Mouse (Mus musculus): Measurements from ENCODE around the gene Ecsit.

DNA sequence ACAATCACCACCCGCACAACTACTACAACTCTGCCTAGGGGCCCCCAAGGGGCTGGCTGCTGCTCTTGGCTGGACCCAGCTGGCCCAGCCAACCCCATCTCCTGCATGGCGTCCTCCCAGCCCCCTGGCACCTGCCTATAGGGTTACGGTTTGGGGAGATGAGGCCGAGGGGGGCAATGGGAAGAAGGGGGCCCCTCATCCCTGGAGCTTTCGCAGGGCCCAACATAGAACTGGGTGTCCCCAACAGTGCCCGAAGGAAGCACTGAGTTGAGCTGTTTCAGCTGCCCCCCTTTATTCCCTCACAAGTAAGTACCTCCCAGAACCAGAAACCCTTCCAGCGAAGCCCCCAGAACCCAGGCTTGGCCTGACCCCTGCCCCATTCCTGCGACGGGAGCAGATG lies 23.0 kb upstream of the Ecsit start:
- TF ChIP-seq EP300 (IDR thresholded peaks at IDR 0.05; ENCODE audit: insufficient read depth, low read depth, low read length) (no peak), CTCF (IDR thresholded peaks at IDR 0.05) (no peak), POLR2A (IDR thresholded peaks at IDR 0.05; ENCODE audit: insufficient read depth, low read depth, low read length) (no peak)
